In the genomic region with DNA sequence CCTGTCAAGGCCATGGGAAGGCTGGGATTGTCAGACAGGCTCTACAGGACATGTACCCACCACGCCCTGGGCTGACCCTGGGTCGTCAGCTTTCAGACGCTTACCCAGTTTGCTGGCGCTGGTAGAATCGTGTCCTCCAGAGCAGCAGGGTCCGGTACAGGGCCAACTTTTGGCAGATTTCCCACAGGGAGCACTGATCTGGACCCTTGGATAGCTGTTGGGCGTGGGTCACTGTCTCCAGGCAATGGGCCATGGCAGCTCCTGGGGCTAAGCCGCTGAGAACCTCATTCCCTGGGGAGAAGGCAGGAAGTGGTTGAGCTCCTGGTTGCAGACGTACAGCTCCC, we compare ENCODE assay signal across 12 mouse cellular contexts. TPM values are rescaled to one million over a fixed set of nuclear protein-coding genes. Genes with fewer than 3 reads are reported as not detected.
A peak's percentile ranks its signal among the peaks of the same experiment; 100 is the strongest.
DNase-seq lines count a peak whose midpoint lies in the region; ATAC-seq and TF ChIP-seq lines count a peak whose summit lies in the region.
"Had no signal": no experiment of that assay in that cellular context is flagged by ENCODE, and none has a peak within 500 bp of the region (broad histone marks: within the 10 kb centered on the region; RNA-seq: fewer than 3 reads in every experiment).

No protein-coding gene starts in this region.

- 0 out of 4 replicates have a peak, but pooled peaks cover 0 to 1% of the 10 kb centered on the region in 2 experiments for H3K4me1 ChIP-seq in liver, embryonic 14.5 days (replicated peaks; ENCODE audit: control insufficient read depth in 2 of 2, insufficient read depth in 2 of 2, low read length in 1 of 2)
- H3K4me1 ChIP-seq in kidney, adult 2 months (ENCODE audit: control insufficient read depth, insufficient read depth, low read length): peaks cover 12% of the 10 kb centered on the region
- no peaks in the 10 kb centered on the region for H3K4me1 ChIP-seq in stomach, embryonic 16.5 days (ENCODE audit: control insufficient read depth, insufficient read depth, low read length)

- H3K4me2 ChIP-seq in liver, embryonic 14.5 days (ENCODE audit: low read depth): no peak overlapping the region
- H3K4me2 ChIP-seq in stomach, embryonic 16.5 days (ENCODE audit: low read depth, low read length): no peak overlapping the region
- H3K4me2 ChIP-seq: heart, embryonic 15.5 days; lung, embryonic 14.5 days had no signal

- H3K4me3 ChIP-seq in liver, embryonic 14.5 days (ENCODE audit: insufficient read depth in 1 of 2, low read depth in 2 of 2, low read length in 2 of 2): no peak overlapping the region
- no peak overlapping the region for H3K4me3 ChIP-seq in kidney, adult 2 months (ENCODE audit: insufficient read depth, low read depth, low read length)
- no peak overlapping the region for H3K4me3 ChIP-seq in stomach, embryonic 16.5 days (replicated peaks; ENCODE audit: low read length)
- H3K4me3 ChIP-seq: heart, embryonic 15.5 days had no signal

- no peak for TF ChIP-seq POLR2A in kidney, adult 2 months (IDR thresholded peaks at IDR 0.05; ENCODE audit: low read depth, low read length)

- no peak overlapping the region for H3K27ac ChIP-seq in liver, embryonic 14.5 days
- H3K27ac ChIP-seq in kidney, adult 2 months (ENCODE audit: insufficient read depth, low read depth, low read length): peak overlapping the region; percentile 29
- H3K27ac ChIP-seq in stomach, embryonic 16.5 days (ENCODE audit: low read length): no peak overlapping the region
- H3K27ac ChIP-seq: heart, embryonic 15.5 days had no signal

- H3K9ac ChIP-seq in liver, embryonic 14.5 days (replicated peaks): no peak overlapping the region
- H3K9ac ChIP-seq in stomach, embryonic 16.5 days (ENCODE audit: low read length): no peak overlapping the region
- H3K9ac ChIP-seq: heart, embryonic 15.5 days; lung, embryonic 14.5 days had no signal

- 65% methylated on average over 9 of the region's 9 CpGs for WGBS in liver, embryonic 14.5 days (ENCODE audit: insufficient replicate concordance)
- 14% methylated on average over 9 of the region's 9 CpGs for WGBS in kidney, adult 2 months
- 62% methylated on average over 9 of the region's 9 CpGs for WGBS in stomach, embryonic 16.5 days

- H3K27me3 ChIP-seq in liver, embryonic 14.5 days (ENCODE audit: control insufficient read depth, insufficient read depth, low read length): no peaks in the 10 kb centered on the region
- H3K27me3 ChIP-seq in kidney, adult 2 months (replicated peaks; ENCODE audit: control insufficient read depth, insufficient read depth, low read length): no peaks in the 10 kb centered on the region
- H3K27me3 ChIP-seq in stomach, embryonic 16.5 days (ENCODE audit: control insufficient read depth, insufficient read depth, low read length): no peaks in the 10 kb centered on the region
- H3K27me3 ChIP-seq: heart, embryonic 15.5 days had no signal

- no peak for DNase-seq in liver, embryonic 14.5 days (ENCODE audit: low read depth in 3 of 3, low spot score in 3 of 3)
- no peak for DNase-seq in liver
- DNase-seq in adrenal gland, postnatal 14 days: peak; percentile 74
- peak; percentile 91 for DNase-seq in kidney, adult 2 months
- DNase-seq in embryo, embryonic 10.5 days (ENCODE audit: low spot score): no peak
- DNase-seq in right cerebral cortex, adult 2 months (ENCODE audit: low spot score in 2 of 2): no peak
- DNase-seq: thymus, postnatal 4 days had no signal

- TF ChIP-seq EP300 in liver, embryonic 14.5 days (IDR thresholded peaks at IDR 0.05; ENCODE audit: low read depth): no peak

- no peaks in the 10 kb centered on the region for H3K9me3 ChIP-seq in liver, embryonic 14.5 days (ENCODE audit: control insufficient read depth, low read length)
- no peaks in the 10 kb centered on the region for H3K9me3 ChIP-seq in stomach, embryonic 16.5 days (replicated peaks; ENCODE audit: control insufficient read depth, low read length)
- H3K9me3 ChIP-seq: G1E; heart, embryonic 15.5 days had no signal

- no peak for TF ChIP-seq CTCF in liver, embryonic 14.5 days (IDR thresholded peaks at IDR 0.05; ENCODE audit: low read depth)
- TF ChIP-seq CTCF in kidney, adult 2 months (conservative IDR thresholded peaks at IDR 0.05; ENCODE audit: insufficient read depth, insufficient read length, low read depth, low read length): no peak

- ATAC-seq in liver, embryonic 14.5 days (ENCODE audit: insufficient read depth): 0 out of 2 replicates have a peak, but pooled peaks have one; percentile 9
- ATAC-seq in stomach, embryonic 16.5 days (ENCODE audit: insufficient read depth, low FRiP score): peak; percentile 18; the same call in 1 of the 2 replicates
- ATAC-seq in activated CD4-positive, CD25-positive, alpha-beta regulatory T cell, adult 4 months: no peak

- H3K36me3 ChIP-seq in liver, embryonic 14.5 days (replicated peaks; ENCODE audit: control insufficient read depth, insufficient read depth, low read depth): no peaks in the 10 kb centered on the region
- H3K36me3 ChIP-seq in kidney, adult 2 months (ENCODE audit: control insufficient read depth, insufficient read depth, low read length): no peaks in the 10 kb centered on the region
- no peaks in the 10 kb centered on the region for H3K36me3 ChIP-seq in stomach, embryonic 16.5 days (ENCODE audit: control insufficient read depth, insufficient read depth, low read length)
- H3K36me3 ChIP-seq: G1E; heart, embryonic 15.5 days had no signal

RNA-seq across cellular contexts. Expression of a gene that starts 21.5 kb away (rescaled TPM):
- 4.0 and 4.1 TPM in 2 replicates for polyA plus RNA-seq in liver, embryonic 14.5 days (2012; rRNA removed)
- polyA plus RNA-seq in liver, embryonic 14.5 days (2014; fragmentation: Nextera tagmentation; extraction: Ambion mirVana): 8.2 and 9.9 TPM in 2 replicates
- 45.1 and 45.2 TPM in 2 replicates for total RNA-seq in adrenal gland, postnatal 14 days (2021)
- 111 and 119 TPM in 2 replicates for polyA plus RNA-seq in kidney, adult 2 months (2012; rRNA removed)
- polyA plus RNA-seq in stomach, embryonic 16.5 days (2015; fragmentation: Nextera tagmentation; extraction: Ambion mirVana): 16.5 and 16.9 TPM in 2 replicates
- polyA plus RNA-seq in activated CD4-positive, CD25-positive, alpha-beta regulatory T cell, adult 4 months (2017; shearing (Covaris generic)): 10 to 100 TPM; 16.7 to 17.4 TPM

RNA-seq across cellular contexts. Expression of a gene that starts 27.5 kb away (rescaled TPM):
- polyA plus RNA-seq in liver, embryonic 14.5 days (2012; rRNA removed): 9.1 and 9.2 TPM in 2 replicates
- 7.0 and 7.7 TPM in 2 replicates for polyA plus RNA-seq in liver, embryonic 14.5 days (2014; fragmentation: Nextera tagmentation; extraction: Ambion mirVana)
- 42.6 and 46.6 TPM in 2 replicates for total RNA-seq in adrenal gland, postnatal 14 days (2021)
- 36.3 and 48.4 TPM in 2 replicates for polyA plus RNA-seq in kidney, adult 2 months (2012; rRNA removed)
- polyA plus RNA-seq in stomach, embryonic 16.5 days (2015; fragmentation: Nextera tagmentation; extraction: Ambion mirVana): 26.0 and 26.7 TPM in 2 replicates
- polyA plus RNA-seq in activated CD4-positive, CD25-positive, alpha-beta regulatory T cell, adult 4 months (2017; shearing (Covaris generic)): 10 to 100 TPM in 1 of 2 experiments, 1 to 10 TPM in 1; 6.0 to 12.9 TPM

RNA-seq across cellular contexts. Expression of a gene that starts 27.8 kb away (rescaled TPM):
- polyA plus RNA-seq in liver, embryonic 14.5 days (2012; rRNA removed): 2.4 and 2.7 TPM in 2 replicates
- polyA plus RNA-seq in liver, embryonic 14.5 days (2014; fragmentation: Nextera tagmentation; extraction: Ambion mirVana): 0.66 and 1.0 TPM in 2 replicates
- 9.7 and 12.0 TPM in 2 replicates for total RNA-seq in adrenal gland, postnatal 14 days (2021)
- polyA plus RNA-seq in kidney, adult 2 months (2012; rRNA removed): 28.8 and 32.3 TPM in 2 replicates
- 5.7 and 6.1 TPM in 2 replicates for polyA plus RNA-seq in stomach, embryonic 16.5 days (2015; fragmentation: Nextera tagmentation; extraction: Ambion mirVana)
- polyA plus RNA-seq in activated CD4-positive, CD25-positive, alpha-beta regulatory T cell, adult 4 months (2017; shearing (Covaris generic)): 1 to 10 TPM; 2.4 to 3.3 TPM

Comparison
In these comparisons a context has a peak if more than half of its experiments do, and no peak if none do; other contexts are left out.
1. DNase-seq: peak in adrenal gland, postnatal 14 days (single experiment) and kidney, adult 2 months (single experiment); none in liver, embryonic 14.5 days (0 of 3), liver (single experiment), embryo, embryonic 10.5 days (single experiment) and right cerebral cortex, adult 2 months (0 of 2).